In genomic region chr10:62029271-62029670, GRCm38 (mm10) we compare ENCODE assay signal across 27 mouse cellular contexts. TPM values are rescaled to one million over a fixed set of nuclear protein-coding genes. Genes with fewer than 3 reads are reported as not detected.
"Had no signal": no experiment of that assay in that cellular context is flagged by ENCODE, and none has a peak within 500 bp of the region (broad histone marks: within the 10 kb centered on the region; RNA-seq: fewer than 3 reads in every experiment).

No protein-coding gene starts in this region.

- H3K27ac ChIP-seq: heart, adult 2 months; heart, embryonic 13.5 days; heart, embryonic 15.5 days; hindbrain, embryonic 13.5 days; hindbrain, embryonic 15.5 days; hindbrain, postnatal 0 days; kidney, embryonic 15.5 days; kidney, postnatal 0 days; layer of hippocampus, adult 2 months; limb, embryonic 13.5 days; limb, embryonic 15.5 days; liver, embryonic 12.5 days had no signal

- H3K9ac ChIP-seq: heart, embryonic 13.5 days; heart, embryonic 15.5 days; hindbrain, embryonic 13.5 days; hindbrain, embryonic 15.5 days; kidney, embryonic 15.5 days; limb, embryonic 13.5 days; limb, embryonic 15.5 days; liver, embryonic 12.5 days had no signal

- H3K36me3 ChIP-seq: heart, embryonic 13.5 days; heart, embryonic 15.5 days; hindbrain, embryonic 13.5 days; hindbrain, embryonic 15.5 days; kidney, embryonic 15.5 days; limb, embryonic 13.5 days; limb, embryonic 15.5 days; liver, embryonic 12.5 days had no signal

- H3K4me2 ChIP-seq: heart, embryonic 11.5 days; heart, embryonic 13.5 days; heart, embryonic 15.5 days; hindbrain, embryonic 13.5 days; hindbrain, embryonic 15.5 days; kidney, embryonic 15.5 days; limb, embryonic 13.5 days; limb, embryonic 15.5 days; liver, embryonic 12.5 days had no signal

- H3K9me3 ChIP-seq: heart, embryonic 15.5 days; hindbrain, embryonic 15.5 days; limb, embryonic 15.5 days; liver, embryonic 12.5 days had no signal

- DNase-seq: gastrocnemius, postnatal 14 days; gastrocnemius, postnatal 36 days; heart, adult 11 months; heart, adult 2 months; heart, postnatal 14 days; heart, postnatal 36 days; kidney, adult 11 months; kidney, adult 2 months; kidney, adult 9 months; kidney, postnatal 14 days; kidney, postnatal 36 days; layer of hippocampus, postnatal 36 days; left cerebral cortex, postnatal 4 days had no signal

- ATAC-seq: hindbrain, postnatal 0 days; intestine, embryonic 16.5 days; liver, embryonic 12.5 days had no signal

- H3K4me3 ChIP-seq: heart, adult 2 months; heart, embryonic 13.5 days; heart, embryonic 15.5 days; hindbrain, embryonic 13.5 days; hindbrain, embryonic 15.5 days; kidney, embryonic 15.5 days; layer of hippocampus, adult 2 months; limb, embryonic 13.5 days; limb, embryonic 15.5 days; liver, embryonic 12.5 days had no signal

- H3K4me1 ChIP-seq: hindbrain, embryonic 15.5 days; liver, embryonic 12.5 days had no signal

- H3K27me3 ChIP-seq: heart, embryonic 15.5 days; hindbrain, embryonic 13.5 days; hindbrain, embryonic 15.5 days; kidney, embryonic 15.5 days; limb, embryonic 13.5 days; limb, embryonic 15.5 days; liver, embryonic 12.5 days had no signal

RNA-seq across cellular contexts. Expression of gene Col13a1, which starts 50.4 kb away (rescaled TPM):
- total RNA-seq: hematopoietic stem cell, adult 5-6 weeks had no signal
